Mouse (Mus musculus) cerebellum, adult 9-10 months (tissue): ENCODE data around the gene Sept9.

Source experiments
- DNase-seq: peaks from one replicate; pipeline ENCODE4 v3.0.0; 2022

Gene Sept9

DNA sequence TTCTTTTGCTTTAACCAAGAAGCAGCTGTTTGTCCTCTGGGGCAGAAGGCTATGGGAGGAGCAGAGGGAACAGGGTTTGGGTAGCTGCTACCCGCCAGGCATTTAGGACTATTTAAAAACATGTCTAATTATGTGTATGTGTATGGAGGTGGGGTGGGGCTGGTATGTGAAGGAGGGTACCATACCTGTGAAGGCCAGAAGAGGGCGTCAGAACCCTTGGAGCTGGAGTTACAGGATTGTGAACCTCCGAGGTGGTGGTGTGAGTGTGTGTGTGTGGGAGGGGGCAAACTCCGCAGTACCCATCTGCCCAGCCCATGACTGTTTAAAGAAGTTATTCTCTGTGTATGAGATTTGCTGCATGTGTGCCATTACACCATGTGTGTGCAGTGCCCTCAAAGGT, 25.3 kb downstream of the Sept9 start:
- DNase-seq, result no peak

DNA sequence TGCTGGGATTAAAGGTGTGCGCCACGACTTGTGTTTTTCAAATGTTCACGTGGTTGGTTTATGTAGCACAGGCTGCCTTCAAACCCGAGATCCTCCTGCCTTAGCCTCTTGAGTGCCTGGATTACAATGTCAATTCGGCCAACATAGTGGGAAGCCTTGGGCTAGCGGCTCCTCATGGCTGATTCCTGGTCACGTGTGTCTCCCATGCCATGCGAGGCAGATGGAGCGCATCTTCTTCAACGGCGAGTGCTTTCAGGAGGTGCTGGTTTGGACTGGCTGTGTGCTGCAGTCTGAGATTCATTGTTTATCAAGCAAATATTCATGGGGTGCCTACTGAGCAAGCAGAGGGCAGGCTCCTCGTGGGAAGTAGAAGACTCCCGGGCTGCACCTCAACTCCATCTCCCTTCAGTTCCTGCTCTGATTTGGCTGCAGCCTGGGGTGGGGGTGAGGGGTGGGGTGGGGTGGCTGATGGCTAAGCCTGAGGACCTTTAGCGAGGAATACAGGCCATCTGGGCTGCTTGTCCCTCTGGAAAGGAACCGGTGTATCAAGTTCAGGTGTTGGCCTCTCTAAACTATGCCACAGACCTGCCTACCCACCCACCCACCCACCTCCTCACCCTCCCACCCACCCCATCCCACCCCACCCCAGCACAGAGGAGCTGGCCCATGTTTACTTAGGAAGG, 26.2 kb downstream of the Sept9 start:
- DNase-seq, result no peak

DNA sequence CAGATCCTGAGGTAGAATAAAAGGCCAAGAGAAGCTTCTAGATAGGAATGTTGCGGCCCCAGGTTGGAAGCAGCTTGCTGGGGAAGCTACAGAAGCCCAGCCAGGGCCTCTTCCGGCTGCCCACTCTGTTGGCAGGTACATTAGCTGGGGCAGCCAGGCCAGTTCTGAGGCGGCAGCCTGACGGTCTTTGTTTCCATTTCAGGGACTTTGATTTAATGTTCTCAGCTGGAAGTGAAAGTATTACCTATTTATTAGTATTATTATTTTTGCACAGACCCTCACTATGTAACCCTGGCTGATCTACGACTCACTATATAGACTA, 26.7 kb downstream of the Sept9 start:
- no peak for DNase-seq

DNA sequence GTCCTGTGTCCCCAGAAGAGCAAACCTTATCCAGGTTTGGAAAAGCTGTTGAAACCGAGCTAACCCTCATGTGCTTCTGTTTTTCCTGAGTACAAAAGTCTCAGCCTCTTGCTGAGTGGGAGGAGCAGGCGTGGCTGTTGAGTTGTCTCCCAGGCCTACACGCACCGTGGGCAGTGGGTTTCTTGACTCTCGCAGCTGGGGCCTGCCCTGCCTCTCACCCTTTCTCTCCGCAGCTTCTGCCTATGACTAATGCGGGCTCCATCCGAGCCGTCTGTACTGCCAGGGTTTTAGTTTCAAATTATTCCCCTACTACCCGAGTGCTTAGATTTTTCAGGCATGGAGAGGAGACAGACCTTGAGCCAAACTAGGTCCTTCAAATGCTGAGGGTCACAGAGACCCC, 28.7 kb downstream of the Sept9 start:
- no peak for DNase-seq

DNA sequence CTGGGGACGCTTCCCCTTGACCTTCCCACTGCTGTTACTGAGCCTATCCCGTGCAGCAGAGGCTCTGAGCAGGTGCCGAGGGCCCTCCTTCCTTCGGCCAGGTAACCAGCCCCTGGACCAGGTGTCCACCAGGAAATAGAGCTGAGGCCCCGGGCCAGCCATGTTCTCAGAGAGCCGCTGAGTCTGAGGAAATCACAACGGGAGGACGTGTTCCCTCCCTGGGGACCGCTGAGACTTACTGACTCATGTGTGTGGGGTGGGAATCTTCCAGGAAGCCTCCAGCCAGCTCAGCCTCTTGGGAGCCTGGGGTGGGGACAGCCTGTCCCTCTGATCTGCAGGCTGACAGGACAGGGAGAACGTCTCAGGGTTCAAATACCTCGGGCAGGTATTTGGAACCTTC, 32.1 kb downstream of the Sept9 start:
- no peak for DNase-seq

DNA sequence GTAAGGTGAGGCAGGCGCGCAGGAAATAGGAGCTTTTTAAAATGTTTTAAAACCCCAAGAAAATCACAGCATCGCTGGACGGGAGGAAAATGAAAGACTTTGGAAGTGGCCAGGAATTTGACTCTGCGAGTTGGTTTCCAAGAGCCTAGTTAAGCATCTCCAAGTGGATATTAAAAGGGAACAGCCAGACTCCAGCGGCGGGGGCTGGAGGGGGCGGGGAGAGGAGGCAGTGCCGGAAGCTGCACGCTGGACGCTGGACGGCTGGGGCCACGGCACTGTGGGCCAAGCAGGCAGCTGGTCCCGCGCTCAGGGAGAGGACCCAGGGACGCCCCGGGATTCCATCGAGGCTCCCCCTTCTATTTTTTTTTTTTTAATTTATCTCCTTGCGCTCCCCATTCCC, 32.6 kb downstream of the Sept9 start:
- no peak for DNase-seq

DNA sequence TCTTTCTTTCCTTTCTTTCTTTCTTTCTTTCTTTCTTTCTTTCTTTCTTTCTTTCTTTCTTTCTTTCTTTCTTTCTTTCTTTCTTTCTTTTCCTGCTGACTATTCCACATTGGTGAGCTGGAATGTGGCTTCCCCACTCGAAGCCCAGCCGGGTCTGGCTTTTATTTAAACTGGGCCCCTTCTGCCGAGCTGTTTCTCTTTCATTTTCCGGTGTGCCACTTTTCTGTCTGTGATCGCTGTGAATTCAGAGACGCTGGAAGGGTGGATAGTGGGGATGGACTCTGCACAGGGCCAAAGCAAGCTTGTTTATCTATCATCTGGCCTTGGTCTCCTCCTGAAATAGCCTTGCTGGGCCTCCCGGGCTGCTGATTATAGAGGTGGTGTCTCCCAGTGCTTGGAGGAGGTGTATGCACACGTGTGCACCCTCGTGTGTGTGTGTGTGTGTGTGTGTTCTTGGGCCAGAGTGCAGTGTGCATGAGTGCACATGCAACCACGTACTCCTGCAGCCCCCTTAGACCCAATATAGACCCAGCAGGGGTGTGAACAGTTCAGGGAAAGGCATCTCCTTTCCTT, 33.5 kb downstream of the Sept9 start:
- no peak for DNase-seq

DNA sequence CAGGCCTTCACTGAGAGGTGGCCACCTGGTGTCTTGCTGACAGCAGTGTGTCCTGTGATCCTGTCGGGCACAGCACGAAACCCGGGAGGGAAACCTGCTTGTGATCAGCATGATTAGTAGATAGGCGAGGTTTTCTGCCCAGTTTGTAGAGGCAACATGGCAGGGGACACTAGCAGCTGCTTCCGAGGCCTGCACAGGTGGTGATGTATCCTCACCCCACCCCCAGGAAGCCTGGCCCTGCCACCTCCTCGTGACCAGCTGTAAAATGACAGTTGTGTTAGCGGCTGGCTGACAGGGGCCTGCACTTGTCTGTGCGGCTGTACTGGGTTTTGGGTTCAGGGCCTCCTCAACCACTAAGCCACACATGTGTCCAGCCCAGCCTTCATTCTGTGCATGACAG, 34.4 kb downstream of the Sept9 start:
- no peak for DNase-seq

DNA sequence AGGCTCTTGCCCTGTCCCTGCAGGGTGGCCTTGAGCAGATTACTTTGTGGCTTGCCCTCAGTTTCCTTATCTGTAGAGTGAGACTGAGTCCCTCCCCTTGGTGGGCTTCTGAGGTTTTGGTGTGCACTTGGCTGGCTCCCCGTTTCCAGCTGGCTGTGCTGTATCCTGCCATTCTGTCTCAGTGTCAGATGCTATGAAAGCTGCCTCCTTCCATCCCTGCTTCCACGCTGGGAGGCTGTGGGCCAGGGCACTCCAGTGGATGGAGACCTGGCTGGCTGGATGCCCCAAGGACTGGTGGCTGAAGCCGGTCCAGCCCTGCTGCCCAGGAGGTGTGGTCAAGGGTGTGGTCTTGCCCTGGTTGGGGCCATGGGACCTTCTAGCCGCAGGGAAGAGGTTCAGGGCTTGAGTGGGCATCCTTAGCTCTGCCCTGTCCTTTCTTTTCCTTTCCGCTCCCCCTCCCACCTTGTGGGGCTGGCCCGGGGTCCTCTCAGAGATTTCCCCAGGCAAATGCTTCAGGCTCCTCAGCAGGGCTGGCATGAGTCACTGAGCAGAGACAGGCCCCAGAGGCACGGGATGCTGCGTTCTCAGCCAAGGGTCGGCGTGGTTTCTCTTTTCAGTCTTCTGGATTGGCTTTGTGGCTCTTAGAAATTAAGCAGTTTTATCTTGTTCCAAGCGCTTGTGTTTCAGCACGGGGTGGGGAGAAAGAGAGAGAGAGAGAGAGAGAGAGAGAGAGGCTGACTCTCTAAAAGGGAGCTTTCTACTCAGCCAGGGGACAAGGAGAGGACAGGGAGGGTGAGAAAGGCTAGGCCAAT, 35.8 kb downstream of the Sept9 start:
- DNase-seq, result no peak

DNA sequence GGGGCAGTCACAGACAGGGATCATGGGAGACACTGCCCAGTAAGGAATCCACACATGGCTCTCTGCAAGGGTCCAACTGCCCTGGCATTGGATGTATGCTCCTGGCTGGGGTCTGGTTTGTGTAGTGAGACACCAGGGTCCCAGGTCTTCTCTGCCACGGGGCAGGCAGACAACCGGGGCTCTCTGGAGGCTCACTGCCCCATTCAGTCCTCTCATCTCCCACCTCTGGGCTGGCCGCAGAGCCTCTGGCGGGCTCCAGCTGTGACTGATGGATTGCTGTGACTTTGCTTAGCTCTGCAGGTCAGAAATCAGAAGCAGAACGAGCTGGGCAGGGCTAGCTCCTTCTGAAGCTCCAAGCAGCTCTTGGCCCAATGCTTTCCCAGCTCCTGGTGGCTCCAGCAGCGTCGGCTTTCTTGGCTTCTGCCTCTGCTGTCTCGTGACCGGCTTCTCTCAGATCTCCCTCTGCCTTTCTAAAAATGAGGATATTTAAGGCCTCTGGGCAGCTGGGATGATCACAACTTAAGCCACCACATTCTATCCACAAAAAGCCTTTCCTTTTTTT, 36.5 kb downstream of the Sept9 start:
- DNase-seq, result no peak

DNA sequence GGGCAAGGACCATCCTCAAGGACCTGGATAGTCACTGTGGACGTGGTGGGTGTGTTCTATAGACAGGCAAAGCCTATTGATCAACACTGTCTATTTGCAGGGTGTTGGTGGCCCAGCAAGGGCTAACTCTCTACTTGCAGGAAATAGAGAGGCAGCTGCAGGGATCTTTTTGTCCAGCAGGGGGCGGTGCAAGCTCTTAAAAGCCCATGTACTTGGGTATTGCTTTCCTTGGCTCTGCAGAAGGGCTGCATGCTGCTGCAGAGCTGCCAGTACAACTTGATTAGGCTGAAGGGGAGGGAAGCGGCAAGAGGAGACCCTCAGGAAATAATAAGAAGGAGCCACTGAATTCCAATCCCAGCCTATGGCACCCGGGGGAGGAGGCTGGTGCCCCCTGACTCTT, 38.7 kb downstream of the Sept9 start:
- peak; percentile 86 for DNase-seq

DNA sequence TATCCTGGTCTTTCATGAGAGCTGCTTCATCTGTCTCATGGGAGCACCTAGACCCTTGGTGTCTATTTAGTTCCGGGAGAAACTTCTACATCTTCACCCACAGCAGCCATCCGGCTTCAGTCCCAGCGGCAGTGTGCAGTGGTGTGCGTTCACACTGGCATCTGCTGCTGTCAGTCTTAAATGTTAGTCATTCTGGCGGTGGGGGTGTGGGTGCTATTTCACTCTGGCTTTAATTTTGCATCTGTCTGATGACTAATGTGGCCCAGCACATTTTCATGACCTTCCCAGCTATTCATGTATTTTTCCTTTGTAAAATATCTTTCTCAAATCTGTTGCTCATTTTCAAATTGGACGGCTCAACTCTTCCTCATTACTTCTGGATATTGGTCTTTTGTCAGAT, 40.2 kb downstream of the Sept9 start:
- no peak for DNase-seq

DNA sequence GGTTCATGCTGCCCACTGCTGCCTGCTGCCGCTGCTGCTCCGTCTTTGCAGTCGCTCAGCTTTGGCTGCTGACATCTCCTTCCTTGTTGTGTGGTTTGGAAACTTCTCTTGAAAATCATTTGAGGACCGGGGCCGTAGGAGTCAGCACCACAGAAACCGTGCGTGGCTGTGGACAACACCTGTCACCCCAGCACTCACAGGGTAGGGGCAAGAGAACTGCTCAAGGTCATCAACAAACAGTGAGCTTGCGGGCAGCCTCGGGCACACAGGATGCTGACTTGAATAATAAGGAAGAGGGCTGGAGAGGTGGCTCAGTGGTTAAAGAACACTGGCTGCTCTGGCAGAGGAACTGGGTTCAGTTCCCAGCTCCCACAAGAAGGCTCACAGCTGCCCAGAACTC, 40.9 kb downstream of the Sept9 start:
- DNase-seq, result no peak

DNA sequence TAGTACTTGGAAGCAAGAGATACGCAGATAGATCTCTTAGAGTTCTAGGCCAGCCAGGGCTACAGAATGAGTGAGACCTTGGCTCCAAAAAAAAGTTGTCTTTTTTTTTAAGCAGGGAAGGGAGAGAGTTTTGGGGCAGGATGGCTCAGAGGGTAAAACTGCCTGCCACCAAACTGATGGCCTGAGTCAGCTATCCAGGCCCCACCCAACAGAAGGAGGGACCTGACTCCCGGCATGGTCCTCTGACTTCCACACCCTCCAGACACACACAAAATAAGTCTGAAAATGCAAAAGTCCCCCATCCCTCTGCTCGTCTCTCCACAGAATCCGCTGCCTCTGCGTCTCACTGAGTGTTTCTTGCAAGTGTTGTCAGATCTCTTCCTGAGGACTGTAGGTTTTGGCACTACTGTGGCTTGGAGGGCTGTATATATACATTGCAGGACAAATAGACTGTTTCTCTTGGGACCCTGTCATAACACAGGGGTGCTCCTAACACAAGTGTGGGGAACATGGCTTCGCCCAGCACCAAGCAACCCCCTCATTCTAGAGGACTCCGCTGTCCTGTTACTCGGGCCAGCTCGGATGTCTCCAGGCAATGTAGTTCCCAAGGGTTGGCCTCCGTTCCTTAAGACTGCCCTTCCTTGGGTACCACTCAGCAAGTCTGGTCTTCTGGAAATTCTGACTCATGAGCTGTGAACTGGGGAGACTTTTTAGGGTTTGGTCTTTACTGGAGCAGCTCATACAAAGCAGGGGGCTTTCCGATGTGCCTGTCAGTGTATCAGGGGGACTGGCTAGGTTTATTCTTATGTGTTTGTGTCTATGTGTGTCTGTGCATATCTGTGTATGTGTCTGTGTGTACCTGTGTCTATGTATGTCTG, 41.6 kb downstream of the Sept9 start:
- DNase-seq, result no peak

DNA sequence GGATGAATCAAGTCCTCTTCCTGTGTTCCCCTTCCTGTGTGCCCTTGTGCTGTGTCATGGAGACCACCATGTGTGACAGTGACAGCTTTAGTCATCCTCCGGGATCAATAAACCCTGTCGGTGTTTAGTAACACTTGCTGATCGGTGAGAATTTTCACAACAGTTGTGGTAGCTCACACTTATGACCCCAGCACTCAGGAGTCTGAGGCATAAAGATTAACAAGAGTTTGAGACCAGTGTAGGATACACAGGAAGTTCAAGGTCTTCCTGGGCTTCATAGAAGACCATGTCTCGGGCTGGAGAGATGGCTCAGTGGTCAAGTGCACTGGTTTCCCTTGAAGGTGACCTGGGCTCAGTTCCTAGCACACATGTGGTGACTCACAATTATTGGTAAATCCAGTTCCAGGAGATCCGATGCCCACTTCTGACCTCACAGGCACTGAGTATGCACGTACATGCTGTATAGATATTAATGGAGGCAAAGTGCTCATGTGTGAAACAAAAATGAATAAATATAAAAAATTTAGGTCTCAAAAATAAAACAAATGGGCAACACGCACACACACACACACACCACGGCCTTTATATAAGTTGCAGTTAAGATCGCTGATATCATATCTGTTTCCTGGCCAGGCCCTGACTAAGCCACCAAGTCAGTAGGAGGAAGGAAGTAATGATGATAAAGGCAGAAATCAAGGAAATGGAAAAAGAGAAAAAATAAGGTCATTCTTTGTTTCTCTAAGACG, 43.1 kb downstream of the Sept9 start:
- no peak for DNase-seq

DNA sequence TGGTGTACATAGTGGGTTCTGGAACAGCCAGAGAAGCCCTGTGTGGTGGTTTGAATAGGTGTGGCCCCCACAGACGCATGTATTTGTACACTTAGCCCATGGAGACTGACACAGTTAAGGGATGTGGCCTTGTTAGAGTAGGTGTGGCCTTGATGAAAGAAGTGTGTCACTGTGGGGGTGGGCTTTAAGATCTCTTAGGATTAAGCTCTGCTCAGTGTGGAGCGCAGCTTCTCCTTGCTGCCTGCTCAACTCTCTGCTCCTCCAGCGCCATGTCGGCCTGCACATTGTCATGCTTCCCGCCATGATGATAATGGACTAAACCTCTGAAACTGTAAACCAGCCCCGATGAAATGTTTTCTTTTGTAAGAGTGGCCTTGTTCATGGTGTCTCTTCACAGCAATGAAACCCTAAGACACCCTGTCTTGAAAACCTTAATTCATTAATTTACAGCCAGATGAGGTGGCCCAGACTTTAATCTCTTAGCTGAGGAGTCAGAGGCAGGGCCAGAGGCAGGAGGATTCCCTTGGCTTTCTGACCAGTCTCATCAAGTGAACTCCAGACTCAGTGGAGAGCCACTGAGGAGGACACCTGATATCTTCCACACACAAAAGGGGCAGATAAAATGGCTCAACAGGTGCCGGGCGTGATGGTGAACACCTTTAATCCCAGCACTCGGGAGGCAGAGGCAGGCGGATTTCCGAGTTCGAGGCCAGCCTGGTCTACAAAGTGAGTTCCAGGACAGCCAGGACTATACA, 44.3 kb downstream of the Sept9 start:
- no peak for DNase-seq

DNA sequence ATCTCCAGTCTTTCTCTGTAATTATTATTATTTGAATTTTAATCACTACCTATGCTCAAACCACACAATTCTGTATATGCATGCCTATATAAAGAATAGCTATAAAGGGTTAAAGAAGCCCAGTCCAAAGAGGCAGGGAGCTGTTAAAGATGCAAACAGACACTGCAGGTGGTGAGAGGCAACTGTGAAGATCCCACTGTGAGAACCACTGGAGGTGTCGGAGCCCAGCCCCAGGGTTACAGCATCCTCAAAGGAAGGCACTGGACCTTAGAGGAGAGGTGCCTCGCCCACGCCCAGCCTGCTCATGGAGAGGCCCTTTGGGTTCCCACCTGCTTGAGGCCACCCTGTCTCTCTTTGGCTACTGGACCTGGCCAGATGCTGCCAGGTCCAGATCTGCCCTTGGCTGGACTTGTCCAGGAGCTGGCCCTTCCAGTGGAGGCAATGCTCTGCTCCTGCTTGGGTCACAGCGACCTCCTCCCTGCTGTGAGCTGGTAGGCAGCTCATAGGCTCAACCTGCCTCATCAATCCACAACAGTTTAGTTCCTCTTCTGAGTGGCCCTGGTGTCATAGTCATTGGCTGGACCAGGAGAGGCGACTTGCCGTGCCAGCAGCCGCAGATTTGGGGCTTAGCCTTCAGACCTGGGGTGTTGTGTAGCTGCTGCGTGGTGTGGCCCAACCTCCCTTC, 45.7 kb downstream of the Sept9 start:
- DNase-seq, result no peak

DNA sequence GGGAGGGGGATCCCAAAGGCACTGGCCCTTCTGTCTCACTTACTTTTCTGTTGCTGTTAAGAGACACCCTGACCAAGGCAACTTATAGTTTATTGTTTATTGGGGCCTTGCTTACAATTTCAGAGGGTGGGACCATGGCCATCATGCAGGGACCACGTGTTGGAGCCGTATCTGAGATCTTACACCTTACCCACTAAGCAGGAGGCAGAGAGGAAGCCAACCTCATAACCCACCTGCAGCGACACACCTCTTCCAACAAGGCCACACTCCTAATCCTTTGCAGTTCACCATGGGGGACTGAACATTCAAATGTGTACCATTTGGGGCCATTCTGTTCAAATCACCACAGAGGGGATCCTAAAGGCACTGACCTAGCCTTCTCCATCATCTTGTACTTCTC, 46.4 kb downstream of the Sept9 start:
- no peak for DNase-seq

DNA sequence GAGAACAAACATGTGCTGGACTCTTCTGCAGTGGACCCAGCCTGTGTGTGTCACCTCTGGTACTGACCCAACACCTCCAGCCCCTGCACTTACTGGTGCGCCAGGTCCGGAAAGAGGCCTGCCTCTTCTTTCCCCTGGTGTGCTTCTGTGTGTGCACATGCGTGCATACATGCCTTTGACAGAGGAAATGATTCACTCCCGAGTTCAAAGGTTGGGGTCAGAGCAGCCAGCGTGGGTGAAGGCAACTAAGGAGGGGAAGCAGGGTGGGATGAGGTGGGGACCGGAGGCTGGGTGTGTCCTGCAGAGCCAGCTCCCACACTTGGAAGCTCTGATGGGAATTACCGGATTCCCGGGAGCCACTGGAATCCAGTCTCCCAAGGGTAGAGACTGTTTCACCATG, 46.8 kb downstream of the Sept9 start:
- no peak for DNase-seq

DNA sequence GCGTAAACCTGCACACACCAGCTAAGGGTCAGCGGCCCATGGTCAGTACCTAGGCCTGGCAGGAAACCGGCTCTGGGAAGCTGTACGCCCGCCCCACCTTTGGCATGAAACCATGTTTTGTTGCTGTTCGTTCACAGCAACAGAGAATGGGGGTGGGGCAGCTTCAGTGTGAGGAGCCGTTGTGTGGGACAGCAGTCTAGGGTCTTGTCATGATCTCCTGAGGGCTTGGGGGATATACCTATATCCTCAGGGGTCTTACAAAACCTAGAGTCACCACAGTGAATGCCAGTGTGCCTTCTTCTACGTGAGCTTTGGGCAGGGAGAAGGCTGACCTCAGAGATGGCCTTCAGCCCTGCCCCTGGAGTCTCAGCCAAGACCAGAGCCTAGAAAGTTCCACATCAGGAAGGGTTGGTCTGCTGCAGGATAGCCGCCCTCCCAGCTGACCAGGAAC, 47.5 kb downstream of the Sept9 start:
- no peak for DNase-seq

DNA sequence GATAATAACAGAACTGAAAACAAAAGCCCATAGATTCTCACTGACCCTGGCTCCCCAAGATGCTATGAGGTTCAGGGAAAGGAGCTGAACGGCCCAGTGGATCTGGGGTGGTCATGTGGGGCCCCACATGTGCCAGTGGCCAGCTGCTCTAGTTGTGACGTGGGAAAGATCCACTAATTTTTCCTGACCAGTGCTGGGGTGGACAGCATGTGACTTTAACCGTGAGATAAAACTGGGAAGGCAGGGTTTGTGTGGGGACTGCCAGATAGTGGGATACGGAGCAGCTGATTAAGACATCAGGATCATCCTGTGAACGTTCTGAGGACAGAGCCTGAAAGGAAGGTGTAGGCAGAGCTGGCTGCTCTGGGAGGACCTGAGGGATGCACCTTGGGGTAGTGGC, 48.1 kb downstream of the Sept9 start:
- DNase-seq, result no peak
